Mouse (Mus musculus) liver, adult 2 months (tissue): Measurements from ENCODE around the gene Il34.

Experiments
- CTCF ChIP-seq: fragments of 200-500 bp; IDR thresholded peaks from 2 replicates; pipeline ENCODE4 v1.5.1; 2011; ENCODE audit warnings: low read depth, low read length, control low read depth
- POLR2A ChIP-seq: fragments of 200-500 bp; IDR thresholded peaks from 2 replicates; pipeline ENCODE4 v1.6.1; 2011; ENCODE audit warnings: low read length, control low read depth; ENCODE audit not compliant: insufficient read depth; ENCODE audit errors: extremely low read depth

GRCm38 (mm10) chr8:110698098-110698497, 107.6 kb downstream of the Il34 start:
- TF ChIP-seq CTCF = no peak
- TF ChIP-seq POLR2A = no peak
